8 mouse cellular contexts compared by ENCODE assay signal in genomic region chr7:45800546-45801204, GRCm38 (mm10). TPM values are rescaled to one million over a fixed set of nuclear protein-coding genes. Genes with fewer than 3 reads are reported as not detected.
A peak's percentile ranks its signal among the peaks of the same experiment; 100 is the strongest.
DNase-seq lines count a peak whose midpoint lies in the region; ATAC-seq and TF ChIP-seq lines count a peak whose summit lies in the region.

No protein-coding gene starts in this region.

- DNase-seq in 416B (ENCODE audit: low read depth), result peak; percentile 82
- DNase-seq in kidney, adult 8-10 months, result peak; percentile 51 to 61
- peak; percentile 86 for DNase-seq in lung, postnatal 0 days (ENCODE audit: low spot score)
- DNase-seq in spleen, adult 18-20 months, result peak; percentile 39 to 54
- no peak for DNase-seq in layer of hippocampus, adult 11-12 months (ENCODE audit: low spot score)
- no peak for DNase-seq in left cerebral cortex, adult 9 months (ENCODE audit: low spot score in 2 of 2)

- H3K4me3 ChIP-seq in E14TG2a.4 (replicated peaks; ENCODE audit: low read length), result peak overlapping the region; percentile 66
- H3K4me3 ChIP-seq in embryonic facial prominence, embryonic 13.5 days, result peak overlapping the region; percentile 28
- peak overlapping the region; percentile 29 for H3K4me3 ChIP-seq in lung, postnatal 0 days (ENCODE audit: low read depth, low read length)

- peak overlapping the region; percentile 48 for H3K4me2 ChIP-seq in embryonic facial prominence, embryonic 13.5 days
- H3K4me2 ChIP-seq in lung, postnatal 0 days (replicated peaks; ENCODE audit: low read depth, low read length), result peak overlapping the region; percentile 63

- H3K9me3 ChIP-seq in E14TG2a.4 (ENCODE audit: low read length), result no peaks in the 10 kb centered on the region
- no peaks in the 10 kb centered on the region for H3K9me3 ChIP-seq in embryonic facial prominence, embryonic 13.5 days
- H3K9me3 ChIP-seq in lung, postnatal 0 days (ENCODE audit: low read length), result no peaks in the 10 kb centered on the region

- no peak for TF ChIP-seq EP300 in lung, postnatal 0 days (IDR thresholded peaks at IDR 0.05)

- ATAC-seq in embryonic facial prominence, embryonic 13.5 days (ENCODE audit: insufficient number of reproducible peaks, insufficient read depth, low FRiP score, low TSS enrichment, low read depth), result no peak
- peak; percentile 81 for ATAC-seq in lung, postnatal 0 days

- H3K9ac ChIP-seq in embryonic facial prominence, embryonic 13.5 days, result no peak overlapping the region; the same call in 1 of the 2 replicates
- H3K9ac ChIP-seq in lung, postnatal 0 days (replicated peaks; ENCODE audit: low read depth), result no peak overlapping the region

- H3K4me1 ChIP-seq in E14TG2a.4 (replicated peaks; ENCODE audit: low read depth, low read length), result peaks cover 45% of the 10 kb centered on the region
- peaks cover 34% of the 10 kb centered on the region for H3K4me1 ChIP-seq in embryonic facial prominence, embryonic 13.5 days
- H3K4me1 ChIP-seq in lung, postnatal 0 days (ENCODE audit: insufficient read depth, low read depth, low read length), result no peaks in the 10 kb centered on the region

- peaks cover 12% of the 10 kb centered on the region for H3K36me3 ChIP-seq in E14TG2a.4 (ENCODE audit: insufficient read depth, low read length)
- H3K36me3 ChIP-seq in embryonic facial prominence, embryonic 13.5 days, result peaks cover 24% of the 10 kb centered on the region
- H3K36me3 ChIP-seq in lung, postnatal 0 days (ENCODE audit: insufficient read depth, low read length), result no peaks in the 10 kb centered on the region

- no peak for TF ChIP-seq CTCF in E14TG2a.4 (conservative IDR thresholded peaks at IDR 0.05; ENCODE audit: low read length)
- TF ChIP-seq CTCF in lung, postnatal 0 days (IDR thresholded peaks at IDR 0.05), result no peak

- WGBS in embryonic facial prominence, embryonic 13.5 days, result 17% methylated on average over 25 of the region's 25 CpGs
- WGBS in lung, postnatal 0 days, result 7% methylated on average over 11 of the region's 25 CpGs

- 0 out of 2 replicates have a peak overlapping the region, but pooled peaks have one; percentile 23 for H3K27ac ChIP-seq in embryonic facial prominence, embryonic 13.5 days
- no peak overlapping the region for H3K27ac ChIP-seq in lung, postnatal 0 days (ENCODE audit: low read length)

- H3K27me3 ChIP-seq in E14TG2a.4 (ENCODE audit: insufficient read depth, low read length), result peaks cover 14% of the 10 kb centered on the region
- peaks cover 36% of the 10 kb centered on the region for H3K27me3 ChIP-seq in embryonic facial prominence, embryonic 13.5 days
- peaks cover 3% of the 10 kb centered on the region; the same call in 1 of the 2 replicates for H3K27me3 ChIP-seq in lung, postnatal 0 days (replicated peaks; ENCODE audit: insufficient read depth, low read length)

RNA-seq across cellular contexts. Expression of gene Cyth2, which starts 13.7 kb away (rescaled TPM):
- 133 and 138 TPM in 2 replicates for polyA plus RNA-seq in embryonic facial prominence, embryonic 13.5 days (2015; fragmentation: Nextera tagmentation; extraction: Ambion mirVana)
- polyA plus RNA-seq in lung, postnatal 0 days (2015; fragmentation: Nextera tagmentation; extraction: Ambion mirVana), result 105 and 113 TPM in 2 replicates

RNA-seq across cellular contexts. Expression of gene Sult2b1, which starts 16.2 kb away (rescaled TPM):
- 7.7 and 8.4 TPM in 2 replicates for polyA plus RNA-seq in embryonic facial prominence, embryonic 13.5 days (2015; fragmentation: Nextera tagmentation; extraction: Ambion mirVana)
- polyA plus RNA-seq in lung, postnatal 0 days (2015; fragmentation: Nextera tagmentation; extraction: Ambion mirVana), result 3.2 and 3.7 TPM in 2 replicates

RNA-seq across cellular contexts. Expression of gene Lmtk3, which starts 17.1 kb away (rescaled TPM):
- 4.1 and 4.2 TPM in 2 replicates for polyA plus RNA-seq in embryonic facial prominence, embryonic 13.5 days (2015; fragmentation: Nextera tagmentation; extraction: Ambion mirVana)
- polyA plus RNA-seq in lung, postnatal 0 days (2015; fragmentation: Nextera tagmentation; extraction: Ambion mirVana), result 0.10 and 0.11 TPM in 2 replicates

RNA-seq across cellular contexts. Expression of gene Kcnj14, which starts 23.9 kb away (rescaled TPM):
- 2.2 TPM in 2 replicates for polyA plus RNA-seq in embryonic facial prominence, embryonic 13.5 days (2015; fragmentation: Nextera tagmentation; extraction: Ambion mirVana)
- polyA plus RNA-seq in lung, postnatal 0 days (2015; fragmentation: Nextera tagmentation; extraction: Ambion mirVana), result 0.20 and 0.35 TPM in 2 replicates

RNA-seq across cellular contexts. Expression of gene Grwd1, which starts 30.1 kb away (rescaled TPM):
- polyA plus RNA-seq in embryonic facial prominence, embryonic 13.5 days (2015; fragmentation: Nextera tagmentation; extraction: Ambion mirVana), result 62.7 and 74.0 TPM in 2 replicates
- 14.8 and 15.1 TPM in 2 replicates for polyA plus RNA-seq in lung, postnatal 0 days (2015; fragmentation: Nextera tagmentation; extraction: Ambion mirVana)

Comparison
In these comparisons a context has a peak if more than half of its experiments do, and no peak if none do; other contexts are left out.
1. DNase-seq: peak in 416B (single experiment), kidney, adult 8-10 months (2 of 2), lung, postnatal 0 days (single experiment) and spleen, adult 18-20 months (2 of 2); none in layer of hippocampus, adult 11-12 months (single experiment) and left cerebral cortex, adult 9 months (0 of 2).
2. Peak in every context shown above with its lines, with median percentiles within 50 percentile points of each other: H3K4me3 ChIP-seq.